Mouse (Mus musculus): ENCODE data around the gene Dpp8.
"Not testable (repeated sequence)": the region's sequence is repeated elsewhere in the genome, so short reads cannot be mapped to it uniquely, and the experiment has no call there.

Gene Dpp8

GRCm38 (mm10) chr9:65021887-65022579, 10.2 kb upstream of the Dpp8 start:
- no peak for DNase-seq (ENCODE audit: low spot score in 2 of 2)

GRCm38 (mm10) chr9:65022580-65023135, 9.6 kb upstream of the Dpp8 start:
- DNase-seq (ENCODE audit: low spot score in 2 of 2) = no peak

- no peak for DNase-seq (ENCODE audit: low spot score in 2 of 2)
Observed at GRCm38 (mm10) chr9:65023447-65023846, 8.8 kb upstream of the Dpp8 start.

- no peak for DNase-seq (ENCODE audit: low spot score in 2 of 2)
Observed at GRCm38 (mm10) chr9:65027241-65027640, 5.0 kb upstream of the Dpp8 start.

- no peak for DNase-seq (ENCODE audit: low spot score in 2 of 2)
Observed at GRCm38 (mm10) chr9:65028313-65028712, 3.9 kb upstream of the Dpp8 start.

- not testable (repeated sequence) for DNase-seq (ENCODE audit: low spot score in 2 of 2)
Observed at GRCm38 (mm10) chr9:65031355-65031754, 859 bp upstream of the Dpp8 start.

GRCm38 (mm10) chr9:65031894-65032268, 333 bp upstream of the Dpp8 start:
- DNase-seq (ENCODE audit: low spot score in 2 of 2) = no peak

- no peak for DNase-seq (ENCODE audit: low spot score in 2 of 2)
Observed at GRCm38 (mm10) chr9:65036456-65036855, 4.2 kb downstream of the Dpp8 start.

- no peak for DNase-seq (ENCODE audit: low spot score in 2 of 2)
Observed at GRCm38 (mm10) chr9:65036861-65037260, 4.6 kb downstream of the Dpp8 start.

GRCm38 (mm10) chr9:65041430-65041829, 9.2 kb downstream of the Dpp8 start:
- no peak for DNase-seq (ENCODE audit: low spot score in 2 of 2)

- DNase-seq (ENCODE audit: low spot score in 2 of 2) = no peak
Observed at GRCm38 (mm10) chr9:65046993-65047392, 14.8 kb downstream of the Dpp8 start.

- DNase-seq (ENCODE audit: low spot score in 2 of 2) = no peak
Observed at GRCm38 (mm10) chr9:65049422-65049821, 17.2 kb downstream of the Dpp8 start.

- DNase-seq (ENCODE audit: low spot score in 2 of 2) = no peak
Observed at GRCm38 (mm10) chr9:65050981-65051380, 18.8 kb downstream of the Dpp8 start.

- DNase-seq (ENCODE audit: low spot score in 2 of 2) = no peak
Observed at GRCm38 (mm10) chr9:65064251-65064650, 32.0 kb downstream of the Dpp8 start.

- no peak for DNase-seq (ENCODE audit: low spot score in 2 of 2)
Observed at GRCm38 (mm10) chr9:65070587-65070986, 38.4 kb downstream of the Dpp8 start.

GRCm38 (mm10) chr9:65073555-65073954, 41.3 kb downstream of the Dpp8 start:
- no peak for DNase-seq (ENCODE audit: low spot score in 2 of 2)

- DNase-seq (ENCODE audit: low spot score in 2 of 2) = no peak
Observed at GRCm38 (mm10) chr9:65074251-65074650, 42.0 kb downstream of the Dpp8 start.

- no peak for DNase-seq (ENCODE audit: low spot score in 2 of 2)
Observed at GRCm38 (mm10) chr9:65074855-65075493, 42.8 kb downstream of the Dpp8 start.

- no peak for DNase-seq (ENCODE audit: low spot score in 2 of 2)
Observed at GRCm38 (mm10) chr9:65077536-65077935, 45.3 kb downstream of the Dpp8 start.

- DNase-seq (ENCODE audit: low spot score in 2 of 2) = not testable (repeated sequence)
Observed at GRCm38 (mm10) chr9:65080141-65080540, 47.9 kb downstream of the Dpp8 start.

GRCm38 (mm10) chr9:65083075-65083765, 51.0 kb downstream of the Dpp8 start:
- DNase-seq (ENCODE audit: low spot score in 2 of 2) = no peak

- DNase-seq (ENCODE audit: low spot score in 2 of 2) = no peak
Observed at GRCm38 (mm10) chr9:65084198-65084807, 52.1 kb downstream of the Dpp8 start.

All from left cerebral cortex, adult 9 months (tissue).